Mouse (Mus musculus): ENCODE measurements at regions not wholly inside any gene's neighbourhood (a gene's known extent, or its start where the extent isn't known, plus 50 kb on each side); places are given as distances from the start of the nearest gene placed in this dataset.

DNA sequence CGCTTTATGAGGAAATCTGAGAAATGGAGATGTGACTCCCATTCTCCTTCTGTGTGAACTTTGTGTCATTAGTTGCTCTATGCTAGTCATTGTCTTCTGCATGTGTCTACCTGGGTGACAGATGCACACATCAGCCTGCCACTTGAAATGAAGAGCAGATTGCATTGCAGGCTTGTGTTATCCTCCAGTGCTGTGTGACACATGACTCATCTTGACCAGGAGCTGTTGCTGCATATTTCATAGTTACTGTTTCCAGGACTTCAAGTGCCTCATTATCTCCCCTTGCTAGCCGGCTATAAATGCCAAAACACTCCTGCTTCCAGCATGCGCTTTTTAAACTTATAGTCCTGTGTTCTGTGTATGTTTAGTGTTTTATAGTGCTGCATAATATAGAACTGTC is 431.2 kb downstream of the Hdgfl1 start:
- Histone ChIP-seq H3K9ac (ENCODE audit: insufficient read depth, low read depth, low read length, poor library complexity, severe bottlenecking) (no peak overlapping the region), H3K4me3 (ENCODE audit: insufficient read depth in 1 of 2, low read depth in 1 of 2, low read length in 2 of 2, poor library complexity in 1 of 2, severe bottlenecking in 1 of 2) (no peak overlapping the region), H3K9me3 (ENCODE audit: control insufficient read depth, insufficient read depth, low read depth, low read length) (no peaks in the 10 kb centered on the region), H3K4me1 (ENCODE audit: control insufficient read depth in 2 of 2, insufficient read depth in 2 of 2, low read length in 2 of 2, poor library complexity in 1 of 2) (no peaks in the 10 kb centered on the region), H3K27ac (ENCODE audit: insufficient read depth, low read depth, low read length, poor library complexity, severe bottlenecking) (no peak overlapping the region), H3K36me3 (ENCODE audit: control insufficient read depth, insufficient read depth, low read length, poor library complexity, severe bottlenecking) (no peaks in the 10 kb centered on the region)
- DNase-seq (ENCODE audit: low read depth, low spot score) = no peak
- TF ChIP-seq ZNF384 (IDR thresholded peaks at IDR 0.05; ENCODE audit: low read depth, low read length) (no peak), ZC3H11A (IDR thresholded peaks at IDR 0.05; ENCODE audit: borderline replicate concordance, low read depth, low read length) (no peak), HCFC1 (IDR thresholded peaks at IDR 0.05; ENCODE audit: borderline replicate concordance, insufficient read depth, low read length) (no peak), CHD2 (IDR thresholded peaks at IDR 0.05; ENCODE audit: low read depth, low read length) (no peak), MAFK (IDR thresholded peaks at IDR 0.05; ENCODE audit: insufficient read depth, low read depth, low read length) (no peak)
- in situ Hi-C loops (cut with MboI; ENCODE audit: low sequenced_read_pairs in 2 of 2, unreplicated experiment in 2 of 2) = no loop called here

DNA sequence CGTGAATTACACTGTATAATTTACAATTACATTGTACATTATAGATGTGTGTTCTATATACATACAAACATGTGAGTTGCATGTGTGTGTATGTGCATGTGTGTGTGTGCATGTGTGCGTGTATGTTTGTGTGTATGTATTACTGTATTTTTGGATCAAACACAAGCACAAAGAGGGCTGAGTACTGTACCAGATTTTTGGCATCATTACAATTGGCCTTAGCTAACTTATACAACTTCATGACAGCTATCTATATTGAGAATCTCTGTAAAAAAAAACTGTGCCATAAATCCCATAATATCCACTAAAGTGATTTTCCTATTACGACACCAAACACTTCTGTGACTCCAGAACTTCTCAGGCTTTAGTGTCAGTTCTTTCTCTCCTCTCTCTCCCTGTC is 444.9 kb downstream of the Hdgfl1 start:
- in situ Hi-C loops (cut with MboI; ENCODE audit: low sequenced_read_pairs in 2 of 2, unreplicated experiment in 2 of 2) = no loop called here
- no peak overlapping the region for H3K4me3 ChIP-seq (ENCODE audit: insufficient read depth in 1 of 2, low read depth in 1 of 2, low read length in 2 of 2, poor library complexity in 1 of 2, severe bottlenecking in 1 of 2)
- H3K27ac ChIP-seq (ENCODE audit: insufficient read depth, low read depth, low read length, poor library complexity, severe bottlenecking) = no peak overlapping the region
- H3K9ac ChIP-seq (ENCODE audit: insufficient read depth, low read depth, low read length, poor library complexity, severe bottlenecking) = no peak overlapping the region
- no peaks in the 10 kb centered on the region for H3K9me3 ChIP-seq (ENCODE audit: control insufficient read depth, insufficient read depth, low read depth, low read length)
- no peaks in the 10 kb centered on the region for H3K4me1 ChIP-seq (ENCODE audit: control insufficient read depth in 2 of 2, insufficient read depth in 2 of 2, low read length in 2 of 2, poor library complexity in 1 of 2)
- H3K36me3 ChIP-seq (ENCODE audit: control insufficient read depth, insufficient read depth, low read length, poor library complexity, severe bottlenecking) = no peaks in the 10 kb centered on the region
- TF ChIP-seq CHD2 (IDR thresholded peaks at IDR 0.05; ENCODE audit: low read depth, low read length) (no peak), ZC3H11A (IDR thresholded peaks at IDR 0.05; ENCODE audit: borderline replicate concordance, low read depth, low read length) (no peak), MAFK (IDR thresholded peaks at IDR 0.05; ENCODE audit: insufficient read depth, low read depth, low read length) (no peak), ZNF384 (IDR thresholded peaks at IDR 0.05; ENCODE audit: low read depth, low read length) (no peak)
- no peak for DNase-seq (ENCODE audit: low read depth, low spot score)

DNA sequence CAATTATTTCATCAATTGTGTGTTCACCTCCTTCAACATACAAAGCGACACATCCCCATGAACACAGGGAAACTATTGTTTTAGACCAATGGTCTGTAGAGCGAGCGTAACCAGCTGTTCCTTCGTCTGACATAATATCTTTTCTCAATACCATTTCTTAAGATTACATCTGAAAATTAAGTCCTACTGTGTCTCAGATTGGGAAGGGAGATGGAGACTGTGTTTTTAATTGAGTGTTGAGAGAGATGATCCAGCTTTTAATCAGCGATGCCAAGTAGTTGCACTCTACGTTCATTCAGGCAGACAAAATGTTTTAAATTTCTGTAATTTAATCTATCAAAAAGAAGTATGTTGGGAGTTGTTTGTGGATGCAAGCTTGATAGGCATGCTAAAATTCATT is 445.3 kb downstream of the Hdgfl1 start:
- H3K4me1 ChIP-seq (ENCODE audit: control insufficient read depth in 2 of 2, insufficient read depth in 2 of 2, low read length in 2 of 2, poor library complexity in 1 of 2) = no peaks in the 10 kb centered on the region
- no peak for DNase-seq (ENCODE audit: low read depth, low spot score)
- H3K9me3 ChIP-seq (ENCODE audit: control insufficient read depth, insufficient read depth, low read depth, low read length) = no peaks in the 10 kb centered on the region
- H3K36me3 ChIP-seq (ENCODE audit: control insufficient read depth, insufficient read depth, low read length, poor library complexity, severe bottlenecking) = no peaks in the 10 kb centered on the region
- H3K4me3 ChIP-seq (ENCODE audit: insufficient read depth in 1 of 2, low read depth in 1 of 2, low read length in 2 of 2, poor library complexity in 1 of 2, severe bottlenecking in 1 of 2) = no peak overlapping the region
- no peak overlapping the region for H3K9ac ChIP-seq (ENCODE audit: insufficient read depth, low read depth, low read length, poor library complexity, severe bottlenecking)
- no peak for TF ChIP-seq ZNF384 (IDR thresholded peaks at IDR 0.05; ENCODE audit: low read depth, low read length)
- no peak for TF ChIP-seq HCFC1 (IDR thresholded peaks at IDR 0.05; ENCODE audit: borderline replicate concordance, insufficient read depth, low read length)
- TF ChIP-seq CHD2 (IDR thresholded peaks at IDR 0.05; ENCODE audit: low read depth, low read length) = no peak
- TF ChIP-seq MAFK (IDR thresholded peaks at IDR 0.05; ENCODE audit: insufficient read depth, low read depth, low read length) = no peak
- TF ChIP-seq ZC3H11A (IDR thresholded peaks at IDR 0.05; ENCODE audit: borderline replicate concordance, low read depth, low read length) = no peak
- in situ Hi-C loops (cut with MboI; ENCODE audit: low sequenced_read_pairs in 2 of 2, unreplicated experiment in 2 of 2) = no loop called here
- no peak overlapping the region for H3K27ac ChIP-seq (ENCODE audit: insufficient read depth, low read depth, low read length, poor library complexity, severe bottlenecking)

DNA sequence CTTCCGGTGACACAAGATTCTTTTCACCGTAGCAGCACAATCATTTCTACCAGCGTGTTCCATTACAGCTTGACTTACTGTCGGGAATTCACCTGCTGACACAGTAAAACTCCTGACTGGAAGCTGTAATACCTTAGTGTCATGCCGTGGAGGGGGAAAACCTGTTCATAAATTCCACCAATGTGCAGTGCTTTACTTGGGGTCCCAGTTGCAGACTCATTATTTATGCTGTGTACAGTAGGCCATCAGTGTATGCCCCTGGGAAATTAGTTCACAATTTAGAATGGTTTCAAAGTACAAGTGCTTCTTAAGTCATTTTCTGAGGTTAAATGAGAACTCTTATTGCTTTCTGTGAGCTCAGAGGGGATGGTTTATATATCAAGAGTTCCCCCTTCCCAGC is 451.4 kb downstream of the Hdgfl1 start:
- no peak overlapping the region for H3K27ac ChIP-seq (ENCODE audit: insufficient read depth, low read depth, low read length, poor library complexity, severe bottlenecking)
- H3K9ac ChIP-seq (ENCODE audit: insufficient read depth, low read depth, low read length, poor library complexity, severe bottlenecking) = no peak overlapping the region
- in situ Hi-C loops (cut with MboI; ENCODE audit: low sequenced_read_pairs in 2 of 2, unreplicated experiment in 2 of 2) = no loop called here
- no peaks in the 10 kb centered on the region for H3K36me3 ChIP-seq (ENCODE audit: control insufficient read depth, insufficient read depth, low read length, poor library complexity, severe bottlenecking)
- no peak overlapping the region for H3K4me3 ChIP-seq (ENCODE audit: insufficient read depth in 1 of 2, low read depth in 1 of 2, low read length in 2 of 2, poor library complexity in 1 of 2, severe bottlenecking in 1 of 2)
- DNase-seq (ENCODE audit: low read depth, low spot score) = no peak
- H3K4me1 ChIP-seq (ENCODE audit: control insufficient read depth in 2 of 2, insufficient read depth in 2 of 2, low read length in 2 of 2, poor library complexity in 1 of 2) = no peaks in the 10 kb centered on the region
- TF ChIP-seq MAFK (IDR thresholded peaks at IDR 0.05; ENCODE audit: insufficient read depth, low read depth, low read length) = no peak
- H3K9me3 ChIP-seq (ENCODE audit: control insufficient read depth, insufficient read depth, low read depth, low read length) = no peaks in the 10 kb centered on the region

DNA sequence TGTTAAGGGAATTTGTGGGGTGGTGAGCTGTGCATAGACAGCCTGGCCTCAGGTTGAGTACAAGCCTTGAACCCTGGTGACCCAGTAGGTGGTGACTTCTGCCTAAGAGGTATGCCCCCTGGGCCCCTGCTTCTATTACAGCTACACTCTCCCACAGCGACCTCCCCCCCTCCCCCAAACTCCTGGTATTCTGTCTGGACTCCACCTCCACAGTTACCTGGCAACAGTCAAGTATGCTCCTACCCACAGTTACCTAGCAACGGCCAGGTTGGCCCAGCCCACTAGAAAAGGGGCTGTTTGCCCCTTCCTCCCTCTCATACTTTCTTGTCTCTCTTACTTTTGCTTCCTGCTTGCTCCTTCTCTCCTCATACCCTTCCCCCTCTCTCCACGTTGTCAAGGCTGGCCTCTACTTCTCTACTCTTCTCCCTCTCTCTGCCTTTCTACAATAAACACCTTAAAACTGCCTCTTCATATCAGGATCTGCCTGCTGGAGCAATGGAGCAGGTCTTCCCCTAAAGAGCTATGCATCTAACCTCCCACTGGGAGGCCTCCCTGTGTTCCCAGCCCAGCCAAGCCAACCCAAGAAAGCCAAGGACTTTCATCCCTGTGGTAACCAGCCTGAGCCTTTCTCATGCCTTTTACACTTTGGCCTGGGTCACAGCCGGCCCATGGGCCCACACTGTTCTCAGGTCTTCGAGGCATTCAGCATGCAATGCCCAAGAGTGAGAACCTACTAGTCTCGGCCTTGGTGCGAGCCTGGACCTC is 457.5 kb downstream of the Hdgfl1 start:
- H3K9ac ChIP-seq (ENCODE audit: insufficient read depth, low read depth, low read length, poor library complexity, severe bottlenecking) = no peak overlapping the region
- in situ Hi-C loops (cut with MboI; ENCODE audit: low sequenced_read_pairs in 2 of 2, unreplicated experiment in 2 of 2) = no loop called here
- H3K36me3 ChIP-seq (ENCODE audit: control insufficient read depth, insufficient read depth, low read length, poor library complexity, severe bottlenecking) = no peaks in the 10 kb centered on the region
- peak; percentile 19 for DNase-seq (ENCODE audit: low read depth, low spot score)
- no peak overlapping the region for H3K27ac ChIP-seq (ENCODE audit: insufficient read depth, low read depth, low read length, poor library complexity, severe bottlenecking)
- peaks cover 0 to 2% of the 10 kb centered on the region in 2 experiments; a peak in 1 of 4 replicates for H3K4me1 ChIP-seq (ENCODE audit: control insufficient read depth in 2 of 2, insufficient read depth in 2 of 2, low read length in 2 of 2, poor library complexity in 1 of 2)
- no peaks in the 10 kb centered on the region for H3K9me3 ChIP-seq (ENCODE audit: control insufficient read depth, insufficient read depth, low read depth, low read length)
- H3K4me3 ChIP-seq (ENCODE audit: insufficient read depth in 1 of 2, low read depth in 1 of 2, low read length in 2 of 2, poor library complexity in 1 of 2, severe bottlenecking in 1 of 2) = no peak overlapping the region
- TF ChIP-seq HCFC1 (IDR thresholded peaks at IDR 0.05; ENCODE audit: borderline replicate concordance, insufficient read depth, low read length) (no peak), MAFK (IDR thresholded peaks at IDR 0.05; ENCODE audit: insufficient read depth, low read depth, low read length) (no peak), CHD2 (IDR thresholded peaks at IDR 0.05; ENCODE audit: low read depth, low read length) (no peak), ZC3H11A (IDR thresholded peaks at IDR 0.05; ENCODE audit: borderline replicate concordance, low read depth, low read length) (no peak), ZNF384 (IDR thresholded peaks at IDR 0.05; ENCODE audit: low read depth, low read length) (no peak)
